Mouse (Mus musculus) kidney, embryonic 14.5 days (tissue): ENCODE measurements around the gene Asic4. TPM values are rescaled to one million over a fixed set of nuclear protein-coding genes. Genes with fewer than 3 reads are reported as not detected.
A peak's percentile ranks its signal among the peaks of the same experiment; 100 is the strongest.

ENCODE experiments used
- ATAC-seq: fragments of 200-750 bp; cut with Nextera tagmentation; 2 replicates; pipeline ENCODE4 v1.8.0; 2017; ENCODE audit warnings: moderate number of reproducible peaks, mild to moderate bottlenecking, moderate TSS enrichment, moderate library complexity; ENCODE audit not compliant: low FRiP score, low TSS enrichment
- H3K27ac ChIP-seq: fragments of 300-500 bp; sonication (generic); 2 replicates; pipeline ENCODE4 v1.5.1; 2014; ENCODE audit warnings: low read depth, mild to moderate bottlenecking, low read length, moderate library complexity, mixed read lengths
- H3K27me3 ChIP-seq: fragments of 300-500 bp; sonication (generic); 2 replicates; pipeline ENCODE4 v1.6.1; 2014; ENCODE audit warnings: mild to moderate bottlenecking, low read length; ENCODE audit not compliant: control insufficient read depth, insufficient read depth
- H3K36me3 ChIP-seq: fragments of 300-500 bp; sonication (generic); 2 replicates; pipeline ENCODE4 v1.6.1; 2014; ENCODE audit warnings: low read length, mixed read lengths; ENCODE audit not compliant: control insufficient read depth, insufficient read depth
- H3K4me1 ChIP-seq: fragments of 300-500 bp; sonication (generic); 2 replicates; pipeline ENCODE4 v1.6.1; 2014; ENCODE audit warnings: low read length, mixed read lengths; ENCODE audit not compliant: control insufficient read depth, insufficient read depth
- H3K4me2 ChIP-seq: fragments of 300-500 bp; sonication (generic); replicated peaks from 2 replicates; pipeline ENCODE4 v1.6.1; 2014; ENCODE audit warnings: low read depth, mild to moderate bottlenecking, low read length
- H3K4me3 ChIP-seq: fragments of 300-500 bp; sonication (generic); 2 replicates; pipeline ENCODE4 v1.5.1; 2014; ENCODE audit warnings: mild to moderate bottlenecking, low read length
- H3K9ac ChIP-seq: fragments of 300-500 bp; sonication (generic); 2 replicates; pipeline ENCODE4 v1.6.1; 2014; ENCODE audit warnings: low read depth, mild to moderate bottlenecking, low read length, moderate library complexity
- H3K9me3 ChIP-seq: fragments of 300-500 bp; sonication (generic); 2 replicates; pipeline ENCODE4 v1.6.1; 2016; ENCODE audit warnings: low read length; ENCODE audit not compliant: control insufficient read depth
- WGBS: fragments of 180-500 bp; shearing (Covaris S2); extraction: QIAGEN DNeasy Blood & Tissue Kit; methylation state at CpG from one replicate; pipeline ENCODE4 v1.1.7; 2014; 5-methylcytosine and 5-hydroxymethylcytosine counted together
- polyA plus RNA-seq: library from polyadenylated mRNA; unstranded; fragments of >200 nt; fragmentation: Nextera tagmentation; extraction: Ambion mirVana; gene quantifications from 2 replicates; pipeline ENCODE4 v1.2.1, GENCODE M21; 2014

Asic4 gene
- polyA plus RNA-seq, 1 experiment from 2014 or later: 0.32 TPM

DNA sequence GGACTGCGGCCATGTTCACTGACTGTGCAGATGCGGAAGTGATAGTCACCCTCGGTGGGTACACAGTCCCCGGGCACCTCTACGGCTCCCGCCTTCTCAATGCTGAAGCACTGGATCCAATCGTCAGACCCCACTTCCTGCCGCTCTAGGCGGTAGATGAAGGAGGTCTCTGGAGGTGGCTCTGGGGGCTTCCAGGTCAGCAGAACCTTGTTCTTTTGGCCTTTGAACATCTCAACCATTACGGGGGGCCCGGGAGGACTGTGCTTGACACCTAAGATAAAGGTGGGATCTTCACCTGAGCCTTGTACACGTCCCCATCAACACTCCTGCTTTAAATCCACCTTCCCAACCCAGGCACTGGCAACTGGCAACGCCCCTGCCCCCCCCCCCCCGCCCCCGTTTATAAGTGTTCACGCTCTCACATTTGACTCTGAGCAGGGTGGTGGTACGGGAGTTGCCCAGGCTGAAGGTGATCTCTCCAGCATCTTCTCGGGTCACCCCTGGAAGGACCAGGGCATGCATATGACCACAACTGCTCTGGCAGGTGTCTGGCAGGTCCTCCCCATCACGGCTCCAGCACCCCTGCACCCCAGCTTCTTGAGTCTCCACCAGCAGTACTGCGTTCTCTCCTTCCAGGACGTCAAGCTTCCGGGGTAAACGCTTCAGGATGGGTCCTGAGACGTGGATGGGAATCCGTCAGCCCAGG, 52.9 kb downstream of the Asic4 start:
- Histone ChIP-seq H3K4me2 (no peak overlapping the region; the same call in 1 of the 2 replicates), H3K36me3 (peaks cover 55% of the 10 kb centered on the region), H3K9me3 (no peaks in the 10 kb centered on the region), H3K27ac (no peak overlapping the region), H3K27me3 (no peaks in the 10 kb centered on the region), H3K4me3 (no peak overlapping the region), H3K9ac (no peak overlapping the region), H3K4me1 (peaks cover 30% of the 10 kb centered on the region)
- 88% methylated on average over 23 of the region's 25 CpGs for WGBS
- ATAC-seq: no peak

GRCm38 (mm10) chr1:75503651-75503980, 53.4 kb downstream of the Asic4 start:
- 69% methylated on average over 23 of the region's 23 CpGs for WGBS
- Histone ChIP-seq H3K4me3 (no peak overlapping the region; the same call in 1 of the 2 replicates), H3K9me3 (no peaks in the 10 kb centered on the region), H3K4me1 (peaks cover 30% of the 10 kb centered on the region), H3K27ac (no peak overlapping the region), H3K36me3 (peaks cover 50% of the 10 kb centered on the region), H3K4me2 (peak overlapping the region; percentile 75; the same call in 1 of the 2 replicates), H3K9ac (no peak overlapping the region), H3K27me3 (no peaks in the 10 kb centered on the region)
- no peak for ATAC-seq

DNA sequence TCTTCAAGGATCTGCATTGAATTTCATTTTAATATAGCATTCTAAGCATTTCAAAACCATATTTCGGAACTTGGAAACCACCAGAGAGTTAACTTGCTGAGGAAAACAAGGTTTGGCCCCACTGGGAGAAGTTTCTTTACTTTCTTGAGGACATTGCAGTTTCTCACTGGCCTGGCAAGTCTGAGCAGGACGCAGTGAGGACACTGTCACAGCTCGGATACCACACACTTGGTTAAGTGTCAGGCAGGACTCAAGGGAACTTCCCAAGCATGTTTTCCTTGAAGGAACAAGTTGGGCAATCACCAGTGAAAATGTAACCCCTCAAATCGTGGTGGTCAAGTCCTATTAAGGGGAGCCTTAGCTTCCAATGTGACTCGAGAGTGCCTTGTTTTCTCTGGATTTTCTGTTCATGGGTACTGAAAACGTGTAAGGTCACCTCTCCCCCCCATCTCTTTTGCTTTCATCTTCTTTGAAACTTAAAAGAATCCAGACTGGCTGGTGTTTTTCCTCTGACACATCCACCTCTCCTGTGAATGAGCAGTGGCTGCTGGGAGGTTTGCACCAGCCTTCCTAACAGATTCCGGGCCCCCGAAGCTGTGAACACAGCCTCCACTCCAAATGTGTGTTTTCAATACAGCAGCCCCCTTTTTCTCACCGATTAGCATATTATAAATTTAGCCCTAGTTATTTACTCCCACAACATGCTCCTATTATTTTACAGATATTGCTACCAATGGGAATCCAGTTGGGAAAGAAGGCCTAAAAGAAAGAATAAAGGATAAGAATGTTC, 54.2 kb downstream of the Asic4 start:
- Histone ChIP-seq H3K27ac (no peak overlapping the region), H3K36me3 (peaks cover 42% of the 10 kb centered on the region)
- WGBS: 55% methylated on average over 9 of the region's 9 CpGs

DNA sequence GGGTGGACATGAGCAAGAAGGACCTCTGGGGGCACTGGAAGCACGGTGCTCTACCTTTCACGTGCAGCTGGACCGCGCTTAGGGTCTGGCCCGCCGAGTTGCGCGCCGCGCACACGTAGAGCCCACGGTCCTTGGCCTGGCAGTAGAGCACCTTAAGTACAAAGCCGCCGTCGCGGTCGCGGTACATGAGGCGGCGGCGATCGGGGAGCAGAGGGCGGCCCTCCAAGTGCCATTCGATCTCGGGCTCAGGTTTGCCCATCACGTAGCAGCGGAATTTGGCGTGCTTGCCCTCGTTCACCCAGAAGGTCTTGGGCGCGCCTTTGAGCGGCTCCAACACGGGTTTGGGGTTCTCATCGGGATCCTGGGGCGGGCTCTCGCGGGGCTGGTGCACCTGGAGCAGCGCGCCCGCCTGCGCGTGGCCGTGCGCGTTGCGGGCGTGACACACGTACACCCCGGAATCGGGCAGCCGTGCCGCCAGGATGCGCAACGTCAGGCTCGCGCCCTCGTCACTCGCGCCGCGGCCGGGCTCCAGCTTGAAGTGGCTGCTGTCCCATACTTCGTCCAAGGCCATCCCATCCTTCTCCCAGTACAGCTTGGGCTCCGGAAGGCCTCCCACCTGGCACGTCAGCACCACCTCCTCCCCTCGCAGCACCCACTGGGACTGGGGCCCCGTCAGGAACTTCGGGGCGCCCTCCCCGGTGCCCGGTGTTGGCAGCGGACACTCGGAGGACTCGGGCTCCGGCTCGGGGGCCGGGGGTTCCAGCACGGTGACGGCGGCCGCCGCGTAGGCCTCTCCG, 55.1 kb downstream of the Asic4 start:
- H3K4me3 ChIP-seq: peak overlapping the region; percentile 91
- no peaks in the 10 kb centered on the region for H3K9me3 ChIP-seq
- peak; percentile 38 for ATAC-seq
- peak overlapping the region; percentile 75 for H3K4me2 ChIP-seq
- H3K9ac ChIP-seq: peak overlapping the region; percentile 99
- peaks cover 38% of the 10 kb centered on the region for H3K4me1 ChIP-seq
- peak overlapping the region; percentile 100 for H3K27ac ChIP-seq
- H3K27me3 ChIP-seq: no peaks in the 10 kb centered on the region
- peaks cover 33% of the 10 kb centered on the region for H3K36me3 ChIP-seq
- under 1% methylated on average over 80 of the region's 84 CpGs for WGBS

More for the DNA sequence above, 54.2 kb downstream of the Asic4 start:
- Histone ChIP-seq H3K4me2 (peak overlapping the region; percentile 75), H3K9ac (peak overlapping the region; percentile 99), H3K4me3 (peak overlapping the region; percentile 91), H3K27me3 (no peaks in the 10 kb centered on the region), H3K9me3 (no peaks in the 10 kb centered on the region), H3K4me1 (peaks cover 32% of the 10 kb centered on the region)
- ATAC-seq: no peak

DNA sequence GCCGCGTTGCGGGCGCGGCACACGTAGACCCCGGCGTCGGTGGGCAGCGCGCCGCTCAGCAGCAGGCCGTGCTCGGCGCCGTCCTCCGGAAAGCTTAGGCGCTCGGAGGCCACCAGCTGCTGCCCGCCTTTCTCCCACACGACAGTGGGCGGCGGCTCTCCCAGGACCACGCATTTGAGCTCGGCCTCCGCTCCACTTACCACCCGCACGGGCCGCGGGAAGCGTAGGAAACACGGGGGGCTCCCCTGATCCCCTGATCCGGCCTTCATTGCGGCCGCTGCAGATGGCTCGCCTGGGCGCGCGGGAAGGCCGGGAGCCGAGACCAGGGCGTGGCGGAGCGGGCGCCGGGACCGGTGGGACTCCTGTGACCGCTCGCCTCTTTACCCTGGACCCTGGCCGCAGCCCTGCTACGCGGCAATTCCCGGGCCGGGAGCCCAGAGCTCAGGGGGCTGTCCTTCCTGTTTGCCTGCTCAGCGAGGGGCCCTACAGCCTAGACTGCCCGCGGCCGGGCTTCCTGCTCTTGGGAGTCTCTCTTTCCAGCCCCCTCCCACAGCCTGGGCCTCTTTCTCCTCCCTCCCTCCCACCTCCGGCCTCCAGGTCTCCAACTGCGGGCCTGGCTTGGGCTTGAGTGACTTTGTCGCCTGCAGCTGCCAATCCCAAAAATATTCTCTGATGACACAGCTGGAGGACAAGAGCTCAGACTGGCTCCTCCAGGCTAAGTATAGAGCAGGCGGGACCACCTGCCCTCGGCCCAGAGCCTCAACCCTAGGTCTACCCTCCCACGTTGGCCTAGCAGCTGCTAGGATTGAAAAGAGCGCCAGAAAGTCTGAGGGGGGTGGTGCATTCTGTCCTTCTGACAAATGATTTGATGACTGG, 56.0 kb downstream of the Asic4 start, which contains the start of gene Obsl1:
Gene Obsl1, minus strand, starts transcription at position 497 of the 876 bp plus-strand sequence.
- Histone ChIP-seq H3K27ac (peak within 1 kb of the TSS; percentile 100), H3K9ac (peak within 1 kb of the TSS; percentile 99), H3K4me3 (peak within 1 kb of the TSS; percentile 91), H3K27me3 (no peaks in the 10 kb centered on the region), H3K4me2 (peak within 1 kb of the TSS; percentile 75), H3K9me3 (no peaks in the 10 kb centered on the region), H3K36me3 (peaks cover 24% of the 10 kb centered on the region), H3K4me1 (peaks cover 45% of the 10 kb centered on the region)
- peak; percentile 93 for ATAC-seq
- 1% methylated on average over 63 of the region's 65 CpGs for WGBS

DNA sequence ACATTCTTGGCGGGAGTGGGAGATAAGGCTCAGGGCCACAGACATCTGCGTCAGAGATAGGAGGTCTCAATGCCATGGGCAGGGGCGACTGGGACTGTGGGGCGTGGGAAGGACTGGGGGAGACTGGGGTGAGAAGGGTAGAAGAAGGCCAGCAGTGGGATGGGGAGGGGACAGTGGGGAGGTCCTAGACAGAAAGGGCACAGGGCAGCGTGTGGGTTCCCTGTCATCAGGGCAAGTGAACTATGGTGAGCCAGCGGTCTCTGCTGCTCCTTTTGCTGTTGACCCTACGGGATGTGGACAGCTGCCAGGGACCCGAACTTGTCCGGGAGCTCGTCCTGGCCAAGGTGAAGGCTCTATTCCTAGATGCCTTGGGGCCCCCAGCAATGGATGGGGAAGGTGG, 56.8 kb downstream of the Asic4 start, which contains the start of gene Inha:
Gene Inha, plus strand, starts transcription at position 72 of the 400 bp plus-strand sequence.
- 56% methylated on average over 10 of the region's 10 CpGs for WGBS
- Histone ChIP-seq H3K27ac (peak within 1 kb of the TSS; percentile 100), H3K4me1 (peaks cover 53% of the 10 kb centered on the region), H3K36me3 (peaks cover 16% of the 10 kb centered on the region), H3K9me3 (no peaks in the 10 kb centered on the region), H3K4me2 (peak within 1 kb of the TSS; percentile 75), H3K9ac (peak within 1 kb of the TSS; percentile 99), H3K27me3 (no peaks in the 10 kb centered on the region), H3K4me3 (peak within 1 kb of the TSS; percentile 91)
- no peak for ATAC-seq

- Histone ChIP-seq H3K4me1 (peaks cover 40% of the 10 kb centered on the region), H3K9ac (no peak overlapping the region), H3K36me3 (no peaks in the 10 kb centered on the region), H3K27ac (no peak overlapping the region; the same call in 1 of the 2 replicates), H3K27me3 (no peaks in the 10 kb centered on the region), H3K4me2 (no peak overlapping the region), H3K9me3 (no peaks in the 10 kb centered on the region), H3K4me3 (no peak overlapping the region)
- 63% methylated on average over 20 of the region's 20 CpGs for WGBS
- ATAC-seq: no peak
Observed at GRCm38 (mm10) chr1:75509586-75509985, 59.4 kb downstream of the Asic4 start.

DNA sequence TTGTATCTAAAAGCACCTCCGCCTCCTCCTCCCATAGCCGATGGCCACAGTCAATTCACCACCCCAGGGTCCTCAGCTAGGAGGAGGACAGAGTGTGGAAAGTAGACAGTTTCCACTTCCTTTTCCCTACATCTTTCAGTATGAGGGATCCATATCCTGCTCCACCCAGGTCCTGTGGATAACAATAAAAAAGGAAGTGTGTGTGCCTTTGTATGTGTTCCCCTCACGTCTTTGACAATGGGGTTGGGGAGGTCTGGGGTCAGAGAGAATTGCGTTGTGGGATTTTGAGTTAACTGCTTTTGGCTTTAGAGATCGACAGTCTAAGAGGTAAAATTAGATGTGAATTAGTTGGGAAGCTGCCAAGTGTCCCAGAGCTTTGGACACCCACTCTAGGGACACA, 59.9 kb downstream of the Asic4 start:
- no peak overlapping the region for H3K4me3 ChIP-seq
- WGBS: 74% methylated on average over 5 of the region's 5 CpGs
- no peaks in the 10 kb centered on the region for H3K36me3 ChIP-seq
- H3K27me3 ChIP-seq: no peaks in the 10 kb centered on the region
- no peak overlapping the region; the same call in 1 of the 2 replicates for H3K27ac ChIP-seq
- peaks cover 36% of the 10 kb centered on the region for H3K4me1 ChIP-seq
- no peak for ATAC-seq
- H3K9me3 ChIP-seq: no peaks in the 10 kb centered on the region
- no peak overlapping the region for H3K9ac ChIP-seq
- no peak overlapping the region for H3K4me2 ChIP-seq
